Mouse (Mus musculus): ENCODE data around the gene Cenpb.

Cenpb gene

GRCm38 (mm10) chr2:131196606-131197316 is 16.9 kb upstream of the Cenpb start:
- no peak for DNase-seq (ENCODE audit: low spot score in 2 of 2)

- DNase-seq (ENCODE audit: low spot score in 2 of 2), result no peak
Observed at GRCm38 (mm10) chr2:131191005-131191390, 11.1 kb upstream of the Cenpb start.

- DNase-seq (ENCODE audit: low spot score in 2 of 2), result no peak
Observed at GRCm38 (mm10) chr2:131190344-131191004, 10.6 kb upstream of the Cenpb start.

GRCm38 (mm10) chr2:131189521-131190309 is 9.8 kb upstream of the Cenpb start:
- DNase-seq (ENCODE audit: low spot score in 2 of 2), result no peak

- DNase-seq (ENCODE audit: low spot score in 2 of 2), result no peak
Observed at GRCm38 (mm10) chr2:131188311-131188710, 8.4 kb upstream of the Cenpb start.

GRCm38 (mm10) chr2:131187602-131187922 is 7.7 kb upstream of the Cenpb start:
- DNase-seq (ENCODE audit: low spot score in 2 of 2), result no peak

- peak; percentile 77 to 81 for DNase-seq (ENCODE audit: low spot score in 2 of 2)
Observed at GRCm38 (mm10) chr2:131186771-131187601, 7.1 kb upstream of the Cenpb start, which contains the start of the genes Cdc25b and Spef1. TSS of gene Cdc25b (plus strand) at chr2:131186949. TSS of gene Spef1 (minus strand) at chr2:131187282.

GRCm38 (mm10) chr2:131186343-131186742 is 6.5 kb upstream of the Cenpb start:
- no peak for DNase-seq (ENCODE audit: low spot score in 2 of 2)

- DNase-seq (ENCODE audit: low spot score in 2 of 2), result peak; percentile 44 to 54
Observed at GRCm38 (mm10) chr2:131179246-131179886, 501 bp downstream of the Cenpb start.

GRCm38 (mm10) chr2:131178828-131179245 is 1.0 kb downstream of the Cenpb start:
- no peak for DNase-seq (ENCODE audit: low spot score in 2 of 2)

- DNase-seq (ENCODE audit: low spot score in 2 of 2), result no peak
Observed at GRCm38 (mm10) chr2:131177932-131178331, 1.9 kb downstream of the Cenpb start.

- no peak for DNase-seq (ENCODE audit: low spot score in 2 of 2)
Observed at GRCm38 (mm10) chr2:131176491-131176890, 3.4 kb downstream of the Cenpb start.

GRCm38 (mm10) chr2:131175945-131176309 is 3.9 kb downstream of the Cenpb start:
- DNase-seq (ENCODE audit: low spot score in 2 of 2), result no peak

- no peak for DNase-seq (ENCODE audit: low spot score in 2 of 2)
Observed at GRCm38 (mm10) chr2:131175286-131175944, 4.5 kb downstream of the Cenpb start.

GRCm38 (mm10) chr2:131174700-131175099 is 5.2 kb downstream of the Cenpb start:
- DNase-seq (ENCODE audit: low spot score in 2 of 2), result peak; percentile 36 to 61

- DNase-seq (ENCODE audit: low spot score in 2 of 2), result no peak
Observed at GRCm38 (mm10) chr2:131172322-131172721, 7.5 kb downstream of the Cenpb start.

GRCm38 (mm10) chr2:131171401-131172104 is 8.3 kb downstream of the Cenpb start:
- DNase-seq (ENCODE audit: low spot score in 2 of 2), result peak; percentile 62 to 67

- no peak for DNase-seq (ENCODE audit: low spot score in 2 of 2)
Observed at GRCm38 (mm10) chr2:131170936-131171335, 8.9 kb downstream of the Cenpb start.

- no peak for DNase-seq (ENCODE audit: low spot score in 2 of 2)
Observed at GRCm38 (mm10) chr2:131168914-131169313, 11.0 kb downstream of the Cenpb start.

GRCm38 (mm10) chr2:131167984-131168383 is 11.9 kb downstream of the Cenpb start:
- DNase-seq (ENCODE audit: low spot score in 2 of 2), result no peak

Data from right cerebral cortex, postnatal 36 days (tissue).